Mouse (Mus musculus): ENCODE results near the gene Tmem219.

Gene Tmem219

DNA sequence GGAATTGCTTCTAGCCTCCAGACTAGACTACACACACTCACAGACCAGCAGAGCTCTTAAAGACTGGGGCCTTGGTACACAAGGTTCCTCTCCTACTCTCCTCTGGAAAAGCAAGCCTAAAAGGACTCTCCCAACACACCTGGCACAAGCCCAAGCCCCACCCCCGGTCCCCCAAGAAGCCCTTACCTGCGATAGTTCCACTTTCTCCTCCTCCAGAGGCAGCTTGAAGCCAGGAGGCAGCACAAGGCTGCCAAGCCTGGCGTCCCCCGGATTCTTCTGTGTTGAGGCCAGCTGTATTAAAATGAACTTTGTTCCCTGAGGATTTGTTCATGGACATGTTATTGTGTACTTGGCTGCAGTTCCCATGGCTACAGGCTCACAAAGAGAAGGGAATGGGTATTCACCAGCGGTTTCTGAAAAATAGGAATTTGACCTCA lies at the start of gene Tmem219:
Tmem219 (minus strand) TSS at position 294 of the 437 bp plus-strand sequence.
- DNase-seq (ENCODE audit: low read depth, low spot score), result no peak

DNA sequence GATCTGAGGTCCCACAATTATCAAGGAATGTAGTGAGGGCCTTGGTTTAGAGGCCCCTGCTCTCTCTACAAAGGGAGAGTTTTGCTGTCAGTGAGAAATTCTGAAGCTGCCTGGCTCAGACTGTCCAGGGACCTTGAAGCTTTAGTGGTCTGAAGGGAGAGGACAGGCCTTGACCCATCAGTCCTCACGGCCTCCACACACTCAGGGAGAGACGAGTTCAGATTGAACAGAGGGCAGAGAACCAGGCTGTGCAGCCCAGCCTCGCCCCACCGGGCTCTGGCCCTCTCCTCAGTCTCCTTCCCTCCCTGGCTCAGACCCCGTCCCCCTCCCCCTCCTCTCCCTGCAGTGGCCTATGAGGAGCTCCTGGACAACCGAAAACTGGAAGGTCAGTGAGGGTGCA lies 44.6 kb upstream of the Tmem219 start:
- no peak for DNase-seq (ENCODE audit: low read depth, low spot score)

DNA sequence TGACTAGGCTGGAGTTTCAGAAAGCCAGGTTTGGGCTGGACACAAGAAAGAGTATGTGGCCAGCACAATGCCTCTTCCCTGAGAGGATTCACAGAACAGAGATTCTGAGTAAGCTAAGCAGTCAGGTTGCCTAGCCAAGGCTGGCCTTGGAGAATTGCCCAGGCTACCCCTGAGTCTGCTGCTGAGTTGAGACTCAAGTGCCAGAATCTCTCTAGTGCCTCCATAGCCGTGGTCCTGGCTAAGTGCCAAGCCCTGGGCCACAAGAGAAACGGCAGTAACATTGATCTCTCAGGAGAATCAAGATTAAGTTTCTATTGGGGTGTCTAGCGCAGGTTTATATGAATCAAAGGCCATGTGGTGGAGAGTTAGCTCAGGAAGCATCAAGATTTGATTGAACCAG lies 42.9 kb upstream of the Tmem219 start:
- no peak for DNase-seq (ENCODE audit: low read depth, low spot score)

DNA sequence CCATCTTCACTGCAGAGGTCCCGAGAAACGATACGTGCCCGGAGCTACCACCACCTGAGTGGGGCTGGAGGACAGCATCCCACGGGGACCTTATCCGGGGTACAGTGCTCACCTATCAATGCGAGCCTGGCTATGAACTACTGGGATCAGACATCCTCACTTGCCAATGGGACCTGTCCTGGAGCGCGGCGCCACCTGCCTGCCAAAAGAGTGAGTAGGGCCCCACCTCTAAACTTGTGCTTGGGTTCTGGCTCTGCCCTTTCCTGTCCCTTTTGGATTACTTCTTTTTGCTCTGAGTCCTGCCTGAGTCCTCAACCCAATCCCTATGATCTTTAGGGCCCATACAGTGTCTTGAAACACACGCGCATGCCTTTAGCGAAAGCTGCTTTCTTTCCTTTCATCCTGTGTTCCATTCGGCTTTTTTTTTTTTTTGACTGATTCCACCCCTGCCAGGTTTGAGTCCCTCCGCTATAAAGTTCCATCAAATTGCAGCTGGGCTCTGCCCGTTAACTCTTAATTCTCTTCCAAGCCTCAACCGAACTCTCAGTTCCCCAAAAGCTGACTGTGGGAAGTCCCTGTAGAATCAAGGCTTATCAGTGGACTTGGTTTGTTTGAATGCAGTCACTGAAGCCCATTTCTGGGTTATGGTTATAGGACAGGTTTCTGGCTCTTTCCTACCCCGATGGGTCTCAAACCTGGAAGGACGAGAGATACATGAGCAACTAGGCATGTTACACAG lies 41.0 kb upstream of the Tmem219 start:
- peak; percentile 42 for DNase-seq (ENCODE audit: low read depth, low spot score)

DNA sequence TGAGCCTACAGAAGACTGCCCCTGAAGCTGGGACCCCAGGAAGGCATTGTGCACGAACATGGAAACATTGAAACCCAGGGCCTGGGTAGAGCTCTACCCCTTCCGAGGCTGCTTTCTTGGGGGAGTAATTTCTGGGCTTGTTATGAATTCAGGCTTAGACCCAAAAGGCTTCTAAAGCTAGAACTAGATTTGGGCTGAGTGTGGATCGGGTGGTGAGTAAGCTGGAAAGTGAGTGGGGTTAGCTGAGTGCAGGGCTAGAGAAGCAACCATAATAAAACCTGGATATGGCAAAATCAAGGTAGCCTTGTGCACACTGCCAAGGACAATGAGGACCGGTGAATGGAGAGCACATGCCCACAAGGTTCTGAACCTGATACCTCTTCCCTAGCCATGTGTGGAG lies 39.2 kb upstream of the Tmem219 start:
- DNase-seq (ENCODE audit: low read depth, low spot score), result no peak

DNA sequence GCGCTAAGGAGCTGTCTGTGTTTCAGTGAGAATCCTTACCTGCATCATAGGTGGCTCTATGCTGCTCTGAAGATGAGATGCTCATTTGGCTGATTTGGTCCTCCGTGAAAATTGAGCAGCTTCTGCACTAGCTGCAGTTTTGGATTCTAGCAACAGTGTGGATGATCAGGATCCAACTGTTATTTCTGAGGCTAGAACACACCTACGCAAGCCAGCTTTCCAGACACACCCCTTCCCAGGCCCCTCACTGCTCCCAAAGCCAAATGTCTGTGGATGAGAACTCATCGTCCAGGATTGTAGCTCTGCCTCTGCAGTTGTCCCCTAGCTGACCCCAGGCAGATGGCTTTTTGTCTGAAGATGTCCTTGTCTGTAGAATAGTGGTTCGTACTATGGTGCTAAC lies 38.4 kb upstream of the Tmem219 start:
- DNase-seq (ENCODE audit: low read depth, low spot score), result no peak

DNA sequence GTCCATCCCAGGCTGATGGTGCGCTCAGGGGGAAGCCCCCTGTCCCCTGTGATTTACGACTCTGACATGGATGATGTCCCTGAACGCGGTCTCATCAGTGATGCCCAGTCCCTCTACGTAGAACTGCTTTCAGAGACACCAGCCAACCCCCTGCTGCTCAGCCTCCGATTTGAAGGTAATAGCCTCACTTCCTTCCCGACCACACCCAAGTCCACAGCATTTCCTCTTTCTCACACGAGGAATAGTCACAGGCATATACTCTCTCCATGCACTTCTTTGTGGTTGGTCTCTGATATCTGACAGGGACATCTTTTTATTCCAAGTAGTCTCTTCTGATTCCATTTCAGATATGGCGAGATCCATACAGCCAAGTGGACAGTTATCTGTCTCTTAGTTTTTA lies 37.1 kb upstream of the Tmem219 start:
- no peak for DNase-seq (ENCODE audit: low read depth, low spot score)

DNA sequence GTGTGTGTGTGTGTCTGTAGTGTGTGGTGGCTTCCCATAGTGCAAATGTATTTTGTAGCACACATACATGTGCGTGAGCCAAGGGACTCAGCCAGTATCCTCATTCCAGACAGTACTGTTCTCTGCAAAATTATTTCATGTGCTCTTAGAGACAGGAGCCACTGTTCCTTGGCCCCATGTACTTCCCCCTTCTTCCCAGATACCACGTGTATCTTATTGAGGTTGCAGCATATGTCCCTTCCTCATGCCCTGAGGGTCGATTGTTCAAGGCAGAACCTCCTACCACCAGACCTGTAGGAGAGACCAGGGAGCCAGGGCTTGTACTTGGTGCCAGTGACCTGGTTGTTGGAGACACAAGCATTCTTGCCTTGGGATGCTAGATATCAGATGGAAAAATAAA lies 32.4 kb upstream of the Tmem219 start:
- DNase-seq (ENCODE audit: low read depth, low spot score), result no peak

DNA sequence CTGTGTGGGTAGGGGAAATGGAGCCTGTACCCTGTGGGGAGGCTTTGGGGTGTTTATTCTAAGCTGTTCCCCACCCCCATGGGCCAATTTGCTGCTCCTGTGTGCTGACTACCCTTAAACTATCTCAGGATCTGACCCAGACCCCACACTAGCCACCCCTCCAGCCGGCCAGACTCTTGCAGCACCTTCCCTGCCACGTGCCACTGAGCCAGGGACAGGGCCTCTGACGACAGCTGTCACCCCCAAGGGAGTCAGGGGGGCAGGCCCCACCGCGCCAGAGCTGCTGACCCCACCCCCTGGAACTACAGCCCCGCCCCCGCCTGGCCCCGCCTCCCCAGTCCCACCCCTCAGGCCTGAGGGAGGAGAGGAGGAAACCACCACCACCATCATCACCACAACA lies 29.9 kb upstream of the Tmem219 start:
- no peak for DNase-seq (ENCODE audit: low read depth, low spot score)

DNA sequence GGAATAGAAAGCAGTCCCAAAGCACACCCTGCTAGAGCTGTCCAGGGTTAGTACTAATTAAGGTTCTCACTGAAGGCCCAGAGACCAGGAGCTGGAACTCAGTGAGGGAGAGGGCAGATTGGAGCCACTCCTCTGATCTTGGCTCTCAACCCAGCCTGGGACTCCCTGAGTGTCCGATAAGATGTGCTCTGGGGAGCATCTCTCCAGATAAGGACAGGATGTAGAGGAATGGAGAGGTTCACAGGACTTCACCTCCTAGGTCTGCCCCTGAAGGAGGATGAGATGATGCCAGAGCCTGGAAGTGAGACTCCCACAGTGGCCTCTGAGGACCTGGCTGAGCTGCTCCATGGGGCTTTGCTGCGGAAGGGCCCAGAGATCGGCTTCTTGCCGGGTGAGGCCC lies 29.0 kb upstream of the Tmem219 start:
- DNase-seq (ENCODE audit: low read depth, low spot score), result no peak

DNA sequence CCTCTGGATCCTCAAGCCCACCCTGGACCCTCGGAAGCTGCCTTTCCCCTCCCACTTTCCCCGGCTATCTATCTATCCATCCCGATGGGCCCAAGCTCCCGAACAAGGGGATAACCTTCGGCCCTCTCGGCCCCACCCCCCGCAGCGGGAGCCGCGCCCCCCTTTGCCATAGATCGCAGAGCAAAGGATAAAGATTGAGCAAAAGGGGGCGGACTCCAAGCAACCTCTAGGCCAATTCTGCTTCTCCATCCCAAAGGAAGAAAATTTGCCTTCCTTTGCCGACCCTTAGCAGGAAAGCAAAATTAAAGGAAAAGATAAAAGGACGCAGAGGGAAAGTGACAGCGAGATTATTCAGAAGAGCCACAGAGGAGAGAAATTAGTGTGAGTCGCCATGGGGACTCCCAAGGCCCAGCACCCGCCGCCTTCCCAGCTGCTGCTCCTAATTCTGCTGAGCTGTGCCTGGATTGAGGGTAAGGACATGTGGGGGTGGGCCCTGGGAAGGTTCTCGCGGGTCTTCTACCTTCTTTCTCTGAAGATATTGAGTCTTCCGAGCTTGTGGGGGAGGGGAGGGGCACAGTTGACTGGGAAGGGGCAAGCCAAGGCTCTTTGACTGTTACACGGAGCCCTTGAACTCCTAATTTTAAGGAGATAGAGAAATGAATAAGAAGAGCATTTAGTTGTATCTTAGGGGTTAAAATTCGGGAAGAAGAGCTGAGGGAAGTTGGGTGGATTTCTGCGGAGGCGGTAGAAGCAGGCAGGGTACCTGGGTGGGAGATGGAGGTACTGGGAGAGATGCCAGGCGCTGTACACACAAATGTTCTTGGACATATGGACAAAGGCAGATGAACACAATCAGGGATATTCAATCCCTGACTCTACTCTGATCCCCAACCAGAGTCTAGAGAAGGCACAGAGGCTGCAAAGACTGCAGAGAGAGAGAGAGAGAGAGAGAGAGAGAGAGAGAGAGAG lies 28.2 kb upstream of the Tmem219 start:
- no peak for DNase-seq (ENCODE audit: low read depth, low spot score)

DNA sequence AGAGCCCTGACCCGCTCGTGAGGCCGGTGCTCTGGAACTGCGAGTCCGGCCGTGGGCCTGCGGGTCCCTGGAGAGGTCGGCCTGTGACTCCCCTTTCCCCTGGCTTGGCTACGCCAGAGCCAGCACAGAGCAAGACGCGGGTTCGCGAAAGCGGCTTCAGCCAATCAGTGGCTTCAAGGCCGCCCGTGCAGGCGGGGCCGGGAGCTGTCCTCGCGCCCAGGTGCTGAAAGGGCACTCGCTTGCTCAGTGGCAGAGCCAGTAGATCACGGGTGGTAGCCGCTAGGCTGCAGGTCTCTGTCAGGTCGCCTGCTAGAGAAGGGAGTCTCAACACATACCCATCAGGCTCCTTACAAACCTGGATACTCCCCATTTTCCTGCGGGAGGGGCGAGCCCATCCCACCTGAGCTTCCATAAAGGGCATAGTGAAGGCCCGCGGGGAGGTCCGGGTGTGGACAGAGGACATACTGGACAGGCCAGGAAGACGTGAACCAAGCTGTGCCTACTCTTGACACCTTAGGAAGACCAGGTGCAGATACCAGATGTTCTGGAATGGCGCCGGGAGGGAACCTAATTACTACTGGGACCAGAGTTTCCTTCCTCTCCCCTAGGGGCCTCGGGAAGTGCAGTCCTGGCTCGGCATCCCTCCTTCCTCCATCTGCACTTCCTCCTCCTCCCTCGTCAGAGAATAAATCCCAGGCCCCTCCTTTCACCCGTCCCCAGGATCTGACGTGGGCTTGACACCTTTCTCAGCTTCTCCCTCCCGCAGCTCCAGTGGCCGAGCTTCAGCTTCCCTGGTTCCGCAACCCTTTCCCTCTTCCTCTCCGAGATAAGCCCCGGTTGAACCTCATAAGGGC lies 27.3 kb upstream of the Tmem219 start, which contains the start of gene Sez6l2:
Sez6l2 (plus strand) TSS at position 771 of the 854 bp plus-strand sequence.
- DNase-seq (ENCODE audit: low read depth, low spot score), result peak; percentile 64

DNA sequence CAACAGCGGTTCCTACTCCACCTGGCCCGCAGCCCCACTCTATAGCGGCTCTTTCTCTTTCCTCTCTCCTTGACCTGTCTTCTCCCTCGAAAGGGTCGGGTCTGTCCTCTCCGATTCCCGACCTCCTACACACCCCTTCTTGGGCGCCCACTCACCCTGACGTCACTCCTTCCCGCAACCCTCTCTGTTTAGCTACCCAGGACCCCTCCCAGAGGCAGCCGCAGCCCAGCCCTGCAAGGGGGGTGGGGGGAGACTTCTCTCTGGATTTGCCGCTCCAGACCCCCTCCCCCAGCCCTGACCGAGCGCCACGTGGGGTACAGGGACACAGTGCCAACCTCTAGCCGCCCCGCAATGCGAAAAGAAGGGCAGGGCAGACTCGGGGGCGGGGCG lies 26.7 kb upstream of the Tmem219 start, which contains the start of gene Asphd1:
Asphd1 (minus strand) TSS at position 180 of the 390 bp plus-strand sequence.
- DNase-seq (ENCODE audit: low read depth, low spot score), result no peak

DNA sequence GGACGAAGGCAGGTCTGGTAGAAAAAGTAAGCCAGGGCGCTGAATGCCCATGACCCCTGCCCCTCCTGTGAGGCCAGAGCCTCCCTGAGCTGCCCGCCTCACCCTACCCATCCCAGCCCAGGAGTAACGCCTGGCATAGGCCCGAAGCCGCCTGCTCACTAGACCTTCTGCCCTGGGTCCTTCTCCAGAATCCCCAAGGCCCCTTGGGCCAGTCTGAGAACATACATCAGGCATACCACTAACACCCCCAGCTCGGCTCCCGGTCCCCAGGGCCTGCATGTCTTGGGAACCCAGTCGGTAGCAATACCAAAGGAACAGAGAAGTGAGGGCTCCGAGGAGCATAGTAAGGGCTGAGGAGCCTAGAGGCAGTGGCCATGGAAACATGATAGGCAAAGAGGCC lies 25.9 kb upstream of the Tmem219 start:
- no peak for DNase-seq (ENCODE audit: low read depth, low spot score)

DNA sequence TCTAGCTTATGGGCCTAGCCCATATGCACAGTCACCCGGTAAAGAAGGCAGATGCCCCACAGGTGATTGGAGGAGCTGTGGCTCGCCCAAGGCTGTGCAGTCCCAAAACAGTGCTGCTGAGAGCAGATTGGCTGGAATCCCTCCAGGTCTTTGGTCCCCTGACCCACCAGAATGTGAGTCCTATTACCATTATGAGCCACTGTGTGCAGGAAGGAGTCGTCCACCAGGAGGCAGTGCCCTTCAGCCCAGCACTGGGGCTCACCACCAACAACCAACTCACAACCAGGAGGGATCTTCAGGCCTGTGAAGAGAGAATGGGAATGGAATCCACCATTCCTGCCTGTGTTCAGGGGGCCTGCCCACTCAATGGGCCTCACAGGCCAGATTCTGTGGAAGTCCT lies 23.8 kb upstream of the Tmem219 start:
- peak; percentile 59 for DNase-seq (ENCODE audit: low read depth, low spot score)

DNA sequence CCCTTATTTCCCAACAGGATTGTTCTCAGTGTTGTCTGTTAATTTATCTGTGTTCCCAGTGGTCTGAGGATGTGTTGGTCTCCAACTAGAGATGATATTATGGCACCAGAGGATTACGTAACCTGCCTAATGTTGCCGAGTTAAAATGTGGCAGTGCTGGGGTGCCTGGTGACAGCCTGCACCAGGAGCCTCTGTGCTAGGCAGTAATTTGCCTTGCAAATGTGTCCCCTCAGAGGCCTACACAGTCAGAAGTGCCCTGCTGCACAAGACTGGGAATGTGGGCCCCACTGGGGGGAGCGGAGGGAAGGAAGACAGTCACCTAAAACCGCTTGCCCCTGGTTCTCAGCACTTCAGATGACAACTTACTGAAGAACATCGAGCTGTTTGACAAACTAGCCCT lies 19.1 kb upstream of the Tmem219 start:
- no peak for DNase-seq (ENCODE audit: low read depth, low spot score)

DNA sequence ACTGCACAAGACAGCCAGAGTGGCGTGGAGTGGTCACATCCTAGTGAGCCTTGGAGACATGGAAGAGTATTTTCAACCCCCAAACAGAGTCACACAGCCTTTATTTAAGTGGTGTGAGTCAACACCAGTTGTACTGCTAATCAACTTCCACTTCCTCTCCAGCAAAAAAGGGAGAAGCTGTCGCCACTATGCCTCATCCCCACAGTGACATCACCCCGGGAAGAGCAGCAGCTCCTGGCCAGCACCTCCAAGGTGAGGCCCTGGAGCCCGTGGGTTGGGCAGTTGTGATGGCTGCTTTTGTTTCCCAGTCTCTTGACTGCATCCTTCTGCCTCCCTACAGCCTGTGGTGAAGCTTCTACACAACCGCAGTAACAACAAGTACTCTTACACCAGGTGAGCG lies 18.5 kb upstream of the Tmem219 start:
- DNase-seq (ENCODE audit: low read depth, low spot score), result no peak

DNA sequence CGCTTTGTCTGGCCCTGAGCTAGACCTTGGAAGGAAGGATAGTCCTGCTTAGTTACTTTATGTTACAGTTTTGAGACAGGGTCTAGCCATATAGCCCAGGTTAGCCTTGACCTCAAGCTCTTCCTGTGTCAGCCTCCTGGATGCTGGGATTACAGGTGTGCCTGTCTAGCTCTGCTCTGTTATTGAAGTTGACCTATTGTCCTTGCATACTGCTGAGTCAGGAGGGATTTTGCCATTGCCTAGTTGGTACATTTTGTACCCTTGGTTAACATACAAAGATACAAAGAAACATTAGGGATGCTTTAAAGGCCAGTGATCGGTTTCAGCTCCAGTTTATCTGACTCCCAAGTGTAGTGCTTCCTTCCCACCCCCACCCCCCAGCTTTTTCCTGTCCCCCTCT lies 9.9 kb upstream of the Tmem219 start:
- no peak for DNase-seq (ENCODE audit: low read depth, low spot score)

DNA sequence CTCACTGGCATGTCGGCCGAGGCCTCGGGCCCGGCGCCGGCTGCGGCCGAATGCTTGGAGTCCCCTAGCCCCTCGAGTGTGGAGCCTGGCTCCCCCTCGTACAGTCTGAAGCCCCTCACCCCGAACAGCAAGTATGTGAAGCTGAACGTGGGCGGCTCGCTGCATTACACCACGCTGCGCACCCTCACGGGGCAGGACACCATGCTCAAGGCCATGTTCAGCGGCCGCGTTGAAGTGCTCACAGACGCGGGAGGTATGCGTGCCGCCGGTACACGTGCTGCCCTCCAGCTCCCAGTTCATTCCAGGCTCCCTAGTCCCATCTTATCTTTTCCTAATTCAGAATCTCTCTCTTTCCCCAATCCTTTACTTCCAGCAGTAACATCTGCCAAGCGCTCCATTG lies 6.3 kb upstream of the Tmem219 start:
- no peak for DNase-seq (ENCODE audit: low read depth, low spot score)

DNA sequence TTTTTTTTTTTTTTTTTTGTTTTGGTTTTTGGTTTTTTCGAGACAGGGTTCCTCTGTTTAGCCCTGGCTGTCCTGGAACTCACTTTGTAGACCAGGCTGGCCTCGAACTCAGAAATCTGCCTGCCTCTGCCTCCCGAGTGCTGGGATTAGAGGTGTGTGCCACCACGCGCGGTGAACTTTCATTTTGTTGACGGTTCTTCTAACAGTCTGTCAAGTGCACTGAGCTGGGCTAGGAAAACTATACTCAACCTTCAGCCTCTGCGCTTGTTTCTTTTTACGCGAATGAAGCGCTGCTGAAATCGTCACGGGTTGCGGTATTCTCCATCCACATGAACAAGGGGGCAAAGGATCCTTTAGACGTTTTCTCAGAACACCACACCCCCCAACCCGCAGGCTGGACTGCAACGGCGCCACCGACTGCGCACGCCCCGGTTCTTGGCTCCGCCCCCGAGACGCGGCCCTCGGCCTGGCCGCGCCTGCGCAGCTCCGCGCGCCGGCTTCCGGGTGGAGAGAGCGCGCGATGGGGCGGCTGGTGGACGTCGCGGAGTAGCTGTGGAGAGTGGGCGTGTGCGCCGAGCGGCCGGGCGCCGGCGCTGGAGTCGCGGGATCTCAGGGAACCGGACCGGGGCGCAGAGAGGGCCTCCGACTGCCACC lies 5.8 kb upstream of the Tmem219 start, which contains the start of gene Kctd13:
Kctd13 (plus strand) TSS at position 496 of the 654 bp plus-strand sequence.
- peak; percentile 81 for DNase-seq (ENCODE audit: low read depth, low spot score)

DNA sequence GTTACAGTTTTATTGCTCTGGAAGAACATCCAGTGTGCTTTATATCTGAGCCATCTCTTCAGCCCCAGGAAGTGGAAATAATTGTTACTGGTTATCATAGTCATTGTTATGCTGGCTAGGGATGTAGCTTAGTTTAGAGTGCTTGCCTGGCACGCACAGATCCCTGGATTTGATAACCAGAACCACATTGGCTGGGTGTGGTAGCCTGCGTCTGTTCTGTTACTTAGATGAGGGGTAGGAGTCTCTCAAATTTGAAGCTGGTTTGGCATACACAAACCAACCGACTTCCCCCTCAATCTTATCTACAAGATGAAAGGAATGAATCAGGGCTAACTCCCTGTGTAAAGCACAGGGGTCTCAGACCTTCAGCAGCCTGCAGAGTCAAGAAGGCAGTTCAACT lies 3.6 kb upstream of the Tmem219 start:
- no peak for DNase-seq (ENCODE audit: low read depth, low spot score)

All from 3T3-L1 (cell line).